Mouse (Mus musculus) layer of hippocampus, adult 9-11 months (tissue): ENCODE measurements around the gene Ski.
A peak's percentile ranks its signal among the peaks of the same experiment; 100 is the strongest.

Experiments
- DNase-seq: peaks from one replicate; pipeline ENCODE4 v3.0.0; 2022

The Ski gene

DNA sequence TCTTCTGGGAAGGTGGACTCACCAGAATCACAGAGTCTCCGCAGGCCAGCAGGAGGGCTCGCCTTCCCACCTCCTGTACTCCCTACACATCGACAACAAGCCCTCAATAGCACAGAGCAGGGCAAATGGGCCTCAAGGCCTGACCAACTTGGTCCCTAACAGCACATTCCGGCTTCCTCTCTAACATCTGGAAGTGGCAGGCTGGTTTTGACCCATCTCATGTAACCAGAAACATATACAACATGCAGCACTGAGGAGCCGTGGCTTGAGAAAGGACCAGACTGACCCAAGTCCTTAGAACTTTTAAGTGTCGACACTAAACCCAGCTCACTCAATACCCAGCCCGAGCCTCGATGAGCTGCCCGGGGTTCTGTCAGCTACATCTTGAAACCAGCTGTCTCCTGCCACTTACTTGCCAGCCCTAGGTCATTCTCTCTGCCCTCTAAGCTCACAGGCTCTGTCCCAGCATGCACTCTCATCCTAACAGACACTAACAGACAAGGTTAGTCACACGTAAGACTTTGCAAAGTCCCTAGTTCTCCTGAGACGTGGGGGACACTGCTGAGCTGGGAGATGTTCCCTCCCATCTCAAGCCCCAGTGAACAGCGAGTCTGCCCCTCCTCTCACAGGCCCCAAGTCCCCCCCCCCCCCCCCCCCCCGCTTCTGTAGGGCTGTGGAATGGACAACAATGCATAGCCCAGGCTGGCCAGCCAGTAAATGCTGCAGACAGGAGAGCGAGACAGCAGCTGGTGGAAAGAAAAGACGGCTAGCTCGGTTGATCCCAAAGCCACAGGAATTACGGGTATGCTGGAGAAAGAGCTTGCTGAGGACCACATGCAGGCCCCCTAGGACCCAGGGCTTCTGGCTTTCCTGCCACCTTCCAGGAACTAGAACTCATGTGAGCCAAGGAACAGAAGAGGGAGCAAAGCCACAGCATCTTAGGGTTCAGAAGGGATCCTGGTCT lies 48.3 kb downstream of the Ski start:
- DNase-seq, result no peak

DNA sequence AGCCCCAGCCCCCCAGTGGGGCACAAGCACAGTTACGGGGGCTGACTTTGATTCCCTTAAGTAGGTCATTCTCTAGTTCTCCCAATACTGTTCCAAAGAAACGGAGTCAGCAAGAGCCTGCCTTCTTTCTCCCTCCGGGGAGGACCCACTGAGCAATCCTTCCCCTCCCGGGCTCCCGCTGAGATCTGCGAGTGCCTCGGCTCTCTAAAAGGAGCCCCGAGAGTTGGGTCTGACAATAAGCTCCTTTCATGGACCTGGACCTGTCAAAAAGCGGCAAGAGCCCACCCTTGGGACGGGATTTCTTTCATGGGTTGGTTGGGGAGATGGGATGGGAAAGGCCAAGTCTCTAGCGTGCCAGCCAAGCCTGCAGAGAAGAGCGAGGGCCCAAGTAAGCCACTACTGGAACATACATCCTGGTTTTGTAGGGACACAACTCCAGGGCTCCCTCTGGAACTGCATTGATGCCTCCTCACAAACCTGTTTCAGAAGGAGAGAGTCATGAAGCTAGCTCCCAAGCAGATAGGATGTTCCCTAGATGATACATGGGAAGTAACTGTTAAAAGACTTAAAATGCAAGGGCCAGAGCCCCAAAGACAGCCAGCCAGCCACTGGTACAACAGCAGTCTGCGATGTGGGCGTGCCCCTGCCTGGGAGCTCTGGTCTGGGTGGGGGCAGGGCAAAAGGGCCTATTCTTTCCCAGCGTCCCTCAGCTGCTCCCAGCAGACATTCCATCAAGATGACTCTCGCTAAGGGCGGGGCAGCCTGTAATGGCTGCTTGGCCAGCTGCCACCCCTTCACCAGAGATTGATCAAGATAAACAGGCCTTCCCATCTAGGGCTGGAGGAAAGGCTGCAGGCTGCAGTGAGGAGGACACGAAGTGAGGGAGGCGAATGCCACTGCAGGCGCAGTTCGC lies 49.2 kb downstream of the Ski start:
- DNase-seq, result peak; percentile 91

DNA sequence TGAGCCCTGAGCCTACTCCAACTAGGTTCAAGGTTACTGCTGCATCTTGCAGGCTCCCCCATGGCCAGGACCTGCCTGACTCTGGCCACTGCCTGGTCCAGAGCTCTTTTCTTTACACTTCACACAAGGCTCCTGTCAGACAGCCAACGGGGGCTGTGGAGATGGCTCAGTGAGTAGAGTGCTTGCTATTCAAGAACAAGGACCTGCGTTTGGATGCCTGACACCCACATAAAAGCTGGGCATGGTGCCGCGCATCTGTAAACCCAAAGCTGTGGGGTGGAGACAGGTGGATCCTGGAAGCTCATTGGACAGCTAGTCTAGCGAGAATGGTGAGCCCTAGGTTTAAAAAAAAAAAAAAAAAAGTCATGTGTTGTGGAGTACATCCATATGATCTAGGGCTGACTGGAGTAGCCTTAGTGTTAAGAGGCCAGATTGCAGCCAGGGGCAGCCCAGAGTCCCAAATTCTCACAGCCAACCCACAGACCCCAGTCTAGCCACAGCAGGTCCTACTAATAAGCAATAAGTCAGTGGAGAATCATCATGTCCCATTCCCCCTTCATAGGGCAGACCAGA lies 50.3 kb downstream of the Ski start:
- peak; percentile 64 for DNase-seq

DNA sequence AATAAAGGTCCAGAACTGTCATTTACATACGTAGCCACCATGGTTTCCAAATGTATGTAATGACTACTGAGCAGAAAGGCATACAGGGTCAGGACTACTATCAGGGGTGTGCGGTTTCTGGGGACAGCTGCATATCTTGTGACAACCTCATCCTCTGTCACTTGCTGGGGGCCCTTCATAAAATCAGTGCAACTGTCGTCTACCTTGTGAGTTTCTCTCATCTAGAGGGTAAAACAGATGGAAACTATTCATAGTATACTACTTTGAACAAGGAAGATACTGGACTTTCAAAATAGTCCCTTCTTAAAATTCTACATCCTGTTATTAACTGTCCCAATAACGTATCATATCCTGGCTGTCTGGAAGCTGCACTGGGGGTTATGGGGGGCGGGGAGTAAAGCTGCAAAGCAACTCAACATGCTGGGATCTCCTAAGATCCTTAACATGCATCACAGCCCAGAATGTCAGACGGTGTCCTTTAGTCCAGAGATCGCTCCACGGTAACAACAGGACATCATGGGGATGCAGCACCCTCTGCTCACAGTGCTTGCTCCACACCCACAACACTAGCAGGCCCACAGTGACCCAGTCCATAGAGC lies 51.7 kb downstream of the Ski start:
- no peak for DNase-seq

DNA sequence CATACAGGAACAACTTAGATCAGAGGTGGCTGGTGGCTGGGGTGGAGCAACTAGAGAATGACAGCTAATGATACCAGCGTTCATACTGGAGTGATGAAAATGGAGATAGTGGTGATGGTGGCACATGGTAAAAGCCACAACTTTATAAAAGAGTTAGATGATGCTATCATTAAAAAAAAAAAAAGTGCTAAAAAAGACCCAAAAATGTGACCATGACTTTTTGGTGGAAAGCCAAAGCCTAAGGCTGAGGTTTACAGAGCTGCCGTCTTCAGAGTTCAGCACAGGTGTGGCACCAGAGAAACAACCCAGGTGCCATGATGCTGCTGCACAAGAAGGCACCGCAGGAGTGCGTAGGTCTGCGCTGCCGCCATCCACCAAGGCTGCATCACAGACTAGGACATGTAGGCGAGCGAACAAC lies 53.5 kb downstream of the Ski start:
- no peak for DNase-seq

DNA sequence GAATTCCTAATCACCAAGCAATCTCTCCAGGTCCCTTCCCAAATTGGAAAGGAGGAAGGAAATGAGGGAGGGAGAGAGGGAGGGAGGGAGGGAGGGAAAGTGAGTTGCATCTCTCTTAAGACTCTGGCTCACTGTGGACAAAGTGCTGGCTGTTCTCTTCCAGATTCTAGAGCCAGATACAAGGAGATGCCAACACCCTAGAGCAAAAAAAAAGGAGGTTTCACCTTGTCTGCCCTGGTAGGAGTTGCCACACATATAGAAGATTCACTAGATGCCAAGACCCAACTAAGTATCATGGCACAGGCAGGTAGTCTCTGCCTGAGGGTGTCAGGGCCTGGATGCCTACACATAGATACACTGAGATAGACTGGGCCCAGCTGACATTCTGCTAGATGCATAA lies 56.5 kb downstream of the Ski start:
- DNase-seq, result no peak

DNA sequence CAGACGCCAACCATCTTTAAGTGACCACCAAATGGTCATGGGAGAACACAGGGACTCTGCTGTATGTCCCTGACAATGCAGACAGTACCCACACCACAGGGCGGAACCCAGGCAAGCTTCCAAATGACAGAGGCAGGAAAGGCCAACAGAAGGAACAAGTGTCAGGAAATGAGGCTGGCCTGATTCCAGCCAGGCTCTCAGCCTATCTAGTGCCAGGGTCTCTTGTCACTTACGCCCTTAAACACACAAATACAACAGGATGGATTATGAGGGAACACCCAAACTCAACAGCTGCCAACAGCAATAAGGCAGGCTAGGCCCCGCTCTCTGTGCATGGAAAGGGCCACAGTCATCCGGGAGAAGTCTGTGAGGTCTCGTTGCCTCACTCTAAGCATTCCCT lies 57.8 kb downstream of the Ski start:
- peak; percentile 70 for DNase-seq

DNA sequence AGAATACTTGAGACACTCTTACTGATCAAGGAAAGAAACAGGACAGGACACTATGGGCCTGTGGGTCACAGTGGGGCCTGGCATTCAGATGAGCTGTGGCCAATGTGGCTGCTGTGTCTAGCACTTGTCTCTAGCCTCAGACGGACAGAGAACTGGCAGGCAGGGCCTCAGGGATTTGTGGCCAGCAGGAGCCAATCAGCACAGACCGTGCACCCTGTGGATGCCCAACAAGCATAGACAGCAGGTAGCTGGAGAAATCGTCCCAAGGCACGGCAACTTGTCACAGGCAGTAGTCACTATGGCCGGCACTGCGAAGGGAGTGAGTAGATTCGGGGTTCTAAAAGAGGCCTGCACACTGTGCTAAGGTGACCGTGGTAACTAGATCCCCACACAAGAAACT lies 58.7 kb downstream of the Ski start:
- no peak for DNase-seq

DNA sequence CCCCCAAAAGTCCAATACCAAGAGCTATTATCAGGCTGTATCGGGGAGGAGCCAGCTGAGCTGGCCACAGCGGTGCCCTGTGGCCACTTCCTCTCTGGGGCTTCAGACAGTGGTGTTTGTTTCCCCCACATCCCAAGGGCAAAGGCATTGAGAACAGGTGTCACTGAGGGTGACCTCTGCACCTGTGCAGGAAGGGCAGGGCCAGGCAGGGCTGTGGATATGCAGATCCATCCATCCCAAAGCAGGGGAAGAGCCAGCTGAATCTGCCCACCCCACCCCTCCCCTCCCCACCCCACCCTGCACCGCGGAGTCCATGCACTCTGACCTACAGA lies 59.1 kb downstream of the Ski start:
- DNase-seq, result no peak

DNA sequence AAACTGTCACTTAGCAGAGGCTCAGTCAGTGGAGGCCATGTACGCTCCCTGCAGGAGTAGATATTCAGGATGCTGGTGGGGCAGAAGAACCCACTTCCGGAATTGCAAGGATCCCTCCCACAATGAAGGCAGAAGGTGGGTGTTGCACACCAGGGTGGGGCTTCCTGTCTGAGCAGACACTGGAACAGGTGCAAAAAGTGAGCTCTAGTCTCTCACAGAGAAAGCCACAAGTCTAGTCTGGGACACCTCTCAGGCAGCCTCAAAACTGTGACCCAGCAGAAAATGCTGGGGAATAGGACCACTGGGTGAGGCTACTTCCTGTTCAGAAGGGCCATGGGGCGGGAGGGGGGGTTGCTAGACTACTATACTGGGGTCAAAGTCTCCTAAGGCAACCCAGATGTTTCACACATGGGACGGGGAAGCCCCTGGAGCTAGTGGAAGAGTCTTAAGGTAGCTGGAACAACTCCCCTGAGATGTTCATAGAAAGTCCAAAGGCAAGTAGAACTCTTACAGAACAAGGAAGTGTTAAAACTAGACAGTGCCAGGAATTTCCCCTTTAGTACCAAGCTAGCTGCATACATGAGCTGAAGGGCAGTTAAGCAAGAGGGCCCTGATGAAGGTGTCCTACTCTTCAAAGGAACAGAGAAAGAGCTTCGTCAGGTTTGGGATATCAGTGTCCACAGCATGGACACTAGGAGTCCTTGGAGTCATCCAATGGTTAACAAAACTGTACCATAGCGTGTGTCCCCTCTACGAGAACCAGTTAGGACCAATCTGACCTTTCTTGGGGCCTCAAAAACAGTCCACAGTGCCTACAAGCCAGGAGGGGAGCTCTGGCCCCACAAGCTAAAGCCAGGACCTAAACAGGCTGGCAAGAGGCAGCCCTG lies 59.7 kb downstream of the Ski start:
- no peak for DNase-seq

DNA sequence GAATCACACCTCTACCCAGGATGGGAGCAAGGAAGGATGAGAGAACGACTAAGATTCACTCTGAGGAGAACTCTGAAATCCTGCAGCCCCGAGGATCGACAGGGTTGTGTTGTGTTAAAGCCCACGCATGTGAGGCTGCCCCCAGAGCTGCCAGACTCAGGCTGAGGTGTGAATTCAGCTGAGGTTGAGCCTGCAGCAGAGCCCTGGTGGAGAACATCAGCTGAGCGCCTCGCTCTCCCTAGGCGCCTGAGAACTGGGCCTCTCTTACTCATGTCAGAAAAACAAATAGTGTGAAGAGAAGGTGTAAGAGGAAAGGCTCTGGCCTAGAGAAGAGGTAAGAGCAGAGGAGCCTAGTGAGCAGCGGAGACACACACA lies 63.9 kb downstream of the Ski start:
- DNase-seq, result no peak

DNA sequence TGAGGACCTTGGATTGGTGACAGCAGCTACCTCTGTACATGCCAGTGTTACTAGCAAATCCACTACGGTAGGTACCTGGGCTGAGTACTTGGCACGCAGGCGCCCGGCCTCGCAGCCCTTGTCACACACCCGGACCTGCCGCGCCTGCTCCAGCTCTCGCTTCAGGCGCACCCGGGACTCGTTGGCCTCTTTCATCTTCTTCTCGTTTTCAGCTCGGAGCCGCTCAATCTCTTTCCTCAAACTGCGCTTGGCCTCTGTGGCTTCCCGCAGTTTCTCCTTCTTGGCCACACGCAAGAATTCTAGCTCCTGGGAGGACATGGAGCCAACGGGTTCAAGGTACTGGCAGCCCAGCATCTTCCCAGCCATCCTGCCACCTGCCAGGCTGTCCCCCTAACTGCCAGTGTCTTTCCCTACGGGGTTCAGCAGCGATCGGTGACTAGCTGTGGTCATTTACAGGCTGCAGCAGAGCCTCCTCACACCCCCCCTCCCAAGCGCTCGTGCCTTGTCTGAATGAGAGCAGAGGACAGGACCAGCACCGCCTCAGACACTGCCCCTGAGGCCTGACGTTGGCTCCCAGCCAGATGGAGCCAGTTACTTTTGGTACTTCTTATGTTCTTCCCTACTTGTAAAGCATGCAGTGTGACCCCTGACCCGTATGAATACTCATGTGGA lies 64.4 kb downstream of the Ski start:
- DNase-seq, result no peak

DNA sequence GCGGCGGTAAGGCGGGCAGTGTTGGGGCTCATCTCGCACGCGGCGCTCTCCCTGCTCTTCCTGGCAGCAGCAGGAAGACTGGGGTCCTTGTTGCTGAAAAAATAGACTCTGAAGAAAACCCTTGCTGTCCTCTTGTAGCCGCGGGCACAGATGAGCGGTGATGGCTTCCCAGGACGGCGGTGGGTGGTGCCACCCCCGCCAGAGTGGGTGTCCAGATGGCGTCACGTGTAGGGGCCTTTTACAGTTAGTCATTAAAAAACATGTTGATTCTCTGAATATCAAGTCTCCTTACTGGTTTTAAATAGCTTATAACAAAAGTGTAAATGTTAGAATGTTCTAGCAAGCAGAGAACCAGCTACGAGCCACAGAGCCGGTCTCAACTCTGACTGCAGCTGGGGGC lies 65.7 kb downstream of the Ski start:
- DNase-seq, result no peak

DNA sequence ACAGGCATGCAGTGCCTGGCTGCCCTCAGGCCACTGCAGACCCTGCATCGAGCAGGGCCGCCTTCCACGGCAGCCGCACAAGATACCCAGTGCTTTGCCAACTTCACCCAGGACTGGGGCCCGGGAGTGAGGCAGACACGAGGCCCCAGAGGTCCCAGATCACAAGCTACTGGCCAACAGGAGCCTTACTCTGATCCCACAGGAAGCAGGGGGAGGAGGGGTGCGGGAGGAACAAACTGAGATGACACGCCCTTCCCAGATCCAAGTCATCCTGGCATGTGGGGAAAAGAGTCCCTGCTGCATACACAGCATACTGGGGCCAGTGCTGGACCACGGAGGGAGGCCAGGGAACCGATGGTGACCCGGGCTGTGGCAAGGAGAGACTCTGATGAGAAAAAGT lies 67.4 kb downstream of the Ski start:
- no peak for DNase-seq

DNA sequence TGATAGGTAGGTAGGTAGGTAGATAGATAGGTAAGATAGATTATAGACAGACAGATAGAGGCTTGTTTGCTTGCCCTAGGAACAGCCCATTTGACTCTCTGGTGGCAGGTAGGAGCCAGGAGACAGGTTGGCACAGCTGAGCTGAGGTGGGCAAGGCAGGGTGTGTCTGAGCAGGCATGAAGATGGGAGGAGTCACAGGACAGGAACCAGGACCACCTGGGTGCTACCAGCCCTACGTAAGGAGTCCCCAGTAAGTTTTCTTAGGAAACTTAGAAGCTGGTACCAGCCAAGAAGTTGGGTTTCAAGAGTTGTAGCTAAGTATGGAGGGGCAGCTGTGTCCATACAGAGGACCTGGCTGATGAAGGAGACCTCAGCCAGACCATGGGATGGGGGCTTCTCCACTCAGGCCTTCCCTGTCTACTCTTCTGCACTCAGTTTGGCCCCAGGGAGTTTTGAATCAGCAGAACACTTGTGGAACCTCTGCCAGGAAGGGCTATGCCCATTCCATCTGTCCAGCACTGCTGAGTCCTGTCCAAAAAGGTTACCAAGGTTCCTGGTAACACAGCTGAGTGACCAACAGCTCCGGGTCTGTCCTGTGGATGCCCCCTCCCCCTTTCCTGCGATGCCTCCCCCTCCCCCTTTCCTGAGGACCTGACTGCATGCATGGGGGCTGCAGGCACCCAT lies 68.9 kb downstream of the Ski start:
- DNase-seq, result no peak

DNA sequence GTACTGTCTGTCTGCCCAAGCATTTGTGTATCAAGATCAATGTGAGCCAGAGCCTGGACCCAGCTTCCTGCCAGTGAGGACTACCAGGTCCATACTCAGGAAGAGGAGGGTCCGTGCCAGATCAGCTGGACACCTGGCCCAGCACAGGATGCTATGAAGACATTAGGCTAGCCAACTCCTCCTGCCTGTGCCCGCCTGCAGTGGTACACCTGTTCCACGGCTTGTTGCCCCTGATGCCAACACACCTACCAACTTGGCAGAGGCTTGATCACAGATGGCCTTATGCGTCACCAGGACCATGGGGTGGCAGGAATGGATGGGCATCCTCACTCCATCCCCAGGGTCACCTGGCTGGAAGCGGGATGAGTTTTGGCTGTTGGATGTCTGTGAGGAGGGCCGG lies 69.9 kb downstream of the Ski start:
- no peak for DNase-seq

DNA sequence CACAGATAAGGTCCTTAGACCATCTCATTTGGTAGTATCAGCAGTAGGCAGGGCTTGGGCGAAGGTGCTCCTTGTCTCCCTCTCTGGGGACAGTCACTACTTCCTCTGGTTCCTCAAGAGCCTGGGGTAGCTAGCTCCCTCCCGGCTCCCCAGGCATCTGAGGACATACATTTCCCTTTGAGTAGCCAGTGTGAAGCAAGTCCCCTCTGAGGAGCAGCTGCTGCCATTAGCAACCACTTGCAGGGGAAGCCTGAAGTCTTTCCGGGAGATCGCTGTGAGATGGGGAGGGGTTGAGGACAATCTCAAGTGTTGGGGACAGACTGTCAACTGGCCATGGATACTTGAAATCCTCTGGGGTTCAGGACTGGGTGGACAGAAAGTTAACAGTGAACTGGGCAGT lies 70.5 kb downstream of the Ski start:
- no peak for DNase-seq

DNA sequence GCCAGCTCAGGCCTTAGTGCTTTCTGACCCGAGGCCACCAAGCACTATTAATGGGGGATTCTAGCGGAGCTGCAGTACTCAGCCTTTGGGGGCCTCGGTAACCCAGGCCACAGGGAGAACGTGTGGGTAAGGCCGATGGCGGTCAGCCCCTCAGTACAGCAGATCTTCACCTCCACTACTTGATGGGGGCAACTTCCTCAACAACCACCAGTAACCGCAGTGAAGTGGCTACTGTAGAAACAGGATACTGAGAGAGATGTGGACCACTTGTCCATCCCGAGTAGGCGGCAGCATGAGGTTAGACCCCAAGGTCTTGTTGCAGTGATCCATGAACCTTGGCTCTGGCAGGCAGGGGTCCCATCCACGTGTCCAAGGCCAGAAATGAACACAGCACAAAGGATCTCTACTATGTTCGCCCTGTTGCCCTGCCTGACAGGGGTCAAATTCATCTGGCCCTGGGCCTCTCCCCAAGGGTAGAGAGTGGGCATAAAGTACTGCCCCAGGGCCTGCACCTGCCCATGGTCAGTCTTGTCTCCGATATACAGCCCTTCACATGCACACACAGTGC lies 71.1 kb downstream of the Ski start:
- DNase-seq, result no peak

DNA sequence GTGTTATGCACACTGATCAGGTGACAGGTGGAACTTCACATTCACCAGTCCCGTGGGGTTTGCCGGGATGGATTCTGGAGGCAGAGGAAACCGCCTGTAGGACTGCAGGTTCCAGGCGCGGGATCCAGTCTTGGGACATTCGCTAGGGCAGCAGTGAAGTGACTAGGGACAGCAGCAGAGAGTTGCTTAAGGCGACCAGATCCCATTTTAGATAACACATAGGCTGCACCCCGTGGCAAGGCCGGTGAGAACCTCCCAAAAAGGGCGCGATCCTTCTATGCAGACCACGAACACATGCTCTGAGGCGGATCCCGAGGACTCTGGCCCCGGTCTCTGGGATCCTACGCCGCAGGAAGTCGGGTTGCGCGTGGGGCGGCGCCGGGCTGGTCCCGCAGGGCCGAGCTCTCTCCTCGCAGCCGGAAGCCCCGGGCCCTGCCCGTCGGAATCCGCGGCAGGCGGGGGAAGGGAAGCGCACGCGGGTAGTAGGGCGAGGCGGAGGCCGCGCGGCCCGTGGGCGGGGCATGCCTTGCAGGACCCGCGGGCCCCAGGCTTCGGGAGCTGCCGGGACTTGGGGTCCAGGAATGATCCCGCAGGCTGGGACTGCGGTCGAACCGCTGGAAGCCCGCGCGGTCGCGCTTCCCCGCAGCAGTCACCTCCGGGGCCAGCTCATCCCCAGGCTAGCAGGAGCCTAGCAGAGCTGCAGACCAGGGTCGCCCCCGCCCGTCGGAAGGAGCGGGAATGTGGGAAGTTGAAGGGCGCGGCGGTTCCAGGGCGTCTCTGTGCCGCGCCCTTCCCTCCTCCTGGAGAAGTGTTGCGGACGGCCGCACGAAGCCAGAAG lies 71.9 kb downstream of the Ski start:
- peak; percentile 70 for DNase-seq

DNA sequence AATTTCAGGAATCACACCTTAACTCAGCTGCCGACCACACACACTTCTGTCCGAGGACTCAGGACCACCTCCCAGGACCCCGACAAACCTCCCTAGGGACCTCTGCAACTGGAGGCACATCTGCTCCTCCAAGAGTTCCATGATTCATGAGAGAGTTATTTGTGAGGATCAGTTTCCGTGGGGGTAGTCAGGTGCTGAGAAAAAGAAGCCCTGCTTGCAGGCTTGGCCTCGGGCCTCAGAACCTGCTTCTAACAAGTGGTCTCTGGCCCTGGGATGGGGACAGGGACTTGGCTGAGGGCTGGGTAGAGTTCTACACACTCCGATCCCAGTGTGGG lies 72.5 kb downstream of the Ski start:
- no peak for DNase-seq
